Mouse (Mus musculus) heart, postnatal 36 days (tissue): ENCODE data around the gene H2al1m. TPM values are rescaled to one million over a fixed set of nuclear protein-coding genes. Genes with fewer than 3 reads are reported as not detected.
A peak's percentile ranks its signal among the peaks of the same experiment; 100 is the strongest.
"Not testable (repeated sequence)": the region's sequence is repeated elsewhere in the genome, so short reads cannot be mapped to it uniquely, and the experiment has no call there.

Experiments
- DNase-seq, 2 experiments: peaks; one replicate each; pipeline ENCODE4 v3.0.0; 2021 to 2022
- intact Hi-C: fragments of 180-260 bp; cut with DNase I; formaldehyde crosslinking; loops from one replicate; pipeline ENCODE4 v1.15.1; 2025
- total RNA-seq, 2 experiments: library from RNA; stranded (reverse); gene quantifications; 2 replicates each; pipeline ENCODE4 v1.2.3; 2021

Gene H2al1m
- total RNA-seq, 2 experiments from 2014 or later, result 0.54 TPM; not detected in 1

- DNase-seq, intact Hi-C loops: not testable (repeated sequence)
Observed at GRCm38 (mm10) chrX:9316457-9316856, 32.9 kb downstream of the H2al1m start.

GRCm38 (mm10) chrX:9327954-9328353, 44.4 kb downstream of the H2al1m start:
- intact Hi-C loops, DNase-seq: not testable (repeated sequence)

- intact Hi-C loops, DNase-seq: not testable (repeated sequence)
Observed at GRCm38 (mm10) chrX:9332366-9332962, 48.9 kb downstream of the H2al1m start.

- peak; percentile 17 to 57 for DNase-seq
Observed at GRCm38 (mm10) chrX:9333035-9333434, 49.5 kb downstream of the H2al1m start.

More at GRCm38 (mm10) chrX:9333035-9333434, 49.5 kb downstream of the H2al1m start:
- intact Hi-C loops, result not testable (repeated sequence)

Other genes starting within 250 kb of the H2al1m start
- not detected for gene Fthl17f, start 220.7 kb upstream of the H2al1m start, total RNA-seq
- gene 4930402K13Rik, start 179.2 kb upstream of the H2al1m start, total RNA-seq, result not detected
- 1 to 10 TPM; 5.5 to 5.9 TPM for gene Lancl3, start 83.9 kb upstream of the H2al1m start, total RNA-seq
- not detected for gene Gm14862, start 26.9 kb upstream of the H2al1m start, total RNA-seq
- gene Xk, start 11.0 kb upstream of the H2al1m start, total RNA-seq, result 10 to 100 TPM in 1 of 2 experiments, 1 to 10 TPM in 1; 4.8 to 11.0 TPM
- not detected for gene H2al1k, start 66.9 kb downstream of the H2al1m start, total RNA-seq
- gene Cybb, start 204.0 kb downstream of the H2al1m start, total RNA-seq, result 10 to 100 TPM; 11.1 to 11.2 TPM